Mouse (Mus musculus) hindbrain, embryonic 14.5 days (tissue): ENCODE data around the gene Rasa2. TPM values are rescaled to one million over a fixed set of nuclear protein-coding genes. Genes with fewer than 3 reads are reported as not detected.
"Not testable (repeated sequence)": the region's sequence is repeated elsewhere in the genome, so short reads cannot be mapped to it uniquely, and the experiment has no call there.

Experiments
- ATAC-seq: fragments of 200-750 bp; cut with Nextera tagmentation; 2 replicates; pipeline ENCODE4 v1.8.0; 2017; ENCODE audit warnings: moderate number of reproducible peaks, mild to moderate bottlenecking, moderate TSS enrichment, moderate library complexity; ENCODE audit not compliant: low FRiP score
- DNase-seq: peaks from one replicate; pipeline ENCODE4 v3.0.0-alpha.2; 2015; ENCODE audit warnings: low spot score
- H3K27ac ChIP-seq: fragments of 300-500 bp; sonication (generic); 2 replicates; pipeline ENCODE4 v1.5.1; 2014; ENCODE audit warnings: mild to moderate bottlenecking, moderate library complexity
- H3K27me3 ChIP-seq: fragments of 300-500 bp; sonication (generic); 2 replicates; pipeline ENCODE4 v1.6.1; 2014; ENCODE audit warnings: mild to moderate bottlenecking, low read length, mixed read lengths; ENCODE audit not compliant: control insufficient read depth, insufficient read depth
- H3K36me3 ChIP-seq: fragments of 300-500 bp; sonication (generic); replicated peaks from 2 replicates; pipeline ENCODE4 v1.6.1; 2014; ENCODE audit not compliant: control insufficient read depth, insufficient read depth
- H3K4me1 ChIP-seq: fragments of 300-500 bp; sonication (generic); replicated peaks from 2 replicates; pipeline ENCODE4 v1.6.1; 2014; ENCODE audit warnings: antibody characterized with exemption, low read length, mixed read lengths; ENCODE audit not compliant: control insufficient read depth, insufficient read depth
- H3K4me2 ChIP-seq: fragments of 300-500 bp; sonication (generic); replicated peaks from 2 replicates; pipeline ENCODE4 v1.6.1; 2014; ENCODE audit warnings: mild to moderate bottlenecking, moderate library complexity
- H3K4me3 ChIP-seq: fragments of 300-500 bp; sonication (generic); replicated peaks from 2 replicates; pipeline ENCODE4 v1.5.1; 2014; ENCODE audit warnings: mild to moderate bottlenecking, low read length
- H3K9ac ChIP-seq: fragments of 300-500 bp; sonication (generic); 2 replicates; pipeline ENCODE4 v1.6.1; 2014
- H3K9me3 ChIP-seq: fragments of 300-500 bp; sonication (generic); 2 replicates; pipeline ENCODE4 v1.6.1; 2016; ENCODE audit warnings: low read length; ENCODE audit not compliant: control insufficient read depth
- WGBS: fragments of 180-500 bp; shearing (Covaris S2); extraction: QIAGEN DNeasy Blood & Tissue Kit; methylation state at CpG from one replicate; pipeline ENCODE4 v1.1.7; 2014; 5-methylcytosine and 5-hydroxymethylcytosine counted together
- polyA plus RNA-seq: library from polyadenylated mRNA; unstranded; fragments of >200 nt; fragmentation: Nextera tagmentation; extraction: Ambion mirVana; gene quantifications from 2 replicates; pipeline ENCODE4 v1.2.1, GENCODE M21; 2014

The Rasa2 gene
- polyA plus RNA-seq, 1 experiment from 2014 or later: 21.1 TPM

DNA sequence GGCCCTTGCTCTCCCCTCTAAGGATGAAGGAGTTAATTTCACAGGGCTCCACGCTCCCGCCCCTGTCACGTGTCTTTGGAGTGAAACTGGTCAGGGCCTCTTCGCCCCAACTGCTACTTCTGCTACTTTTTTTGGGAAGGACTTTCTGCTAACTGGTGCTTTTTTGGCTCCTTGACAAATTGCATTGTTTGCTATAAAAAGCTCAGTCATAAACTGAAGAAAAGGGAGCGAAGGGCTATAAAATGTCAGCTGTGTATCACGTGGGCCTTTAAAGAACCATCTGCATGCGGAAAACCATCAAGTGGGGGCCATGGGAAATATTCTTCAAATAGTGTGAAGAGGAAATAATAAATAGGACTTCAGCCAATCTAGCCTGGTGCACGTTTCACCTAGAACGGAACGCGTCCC, 100.7 kb downstream of the Rasa2 start:
- no peaks in the 10 kb centered on the region for H3K4me1 ChIP-seq
- no peaks in the 10 kb centered on the region for H3K9me3 ChIP-seq
- 59% methylated on average over 11 of the region's 11 CpGs for WGBS
- H3K4me3 ChIP-seq: no peak overlapping the region
- no peak overlapping the region for H3K27ac ChIP-seq
- DNase-seq (peak; percentile 38), ATAC-seq (no peak)
- H3K36me3 ChIP-seq: no peaks in the 10 kb centered on the region
- no peak overlapping the region for H3K4me2 ChIP-seq
- H3K9ac ChIP-seq: no peak overlapping the region
- no peaks in the 10 kb centered on the region for H3K27me3 ChIP-seq

DNA sequence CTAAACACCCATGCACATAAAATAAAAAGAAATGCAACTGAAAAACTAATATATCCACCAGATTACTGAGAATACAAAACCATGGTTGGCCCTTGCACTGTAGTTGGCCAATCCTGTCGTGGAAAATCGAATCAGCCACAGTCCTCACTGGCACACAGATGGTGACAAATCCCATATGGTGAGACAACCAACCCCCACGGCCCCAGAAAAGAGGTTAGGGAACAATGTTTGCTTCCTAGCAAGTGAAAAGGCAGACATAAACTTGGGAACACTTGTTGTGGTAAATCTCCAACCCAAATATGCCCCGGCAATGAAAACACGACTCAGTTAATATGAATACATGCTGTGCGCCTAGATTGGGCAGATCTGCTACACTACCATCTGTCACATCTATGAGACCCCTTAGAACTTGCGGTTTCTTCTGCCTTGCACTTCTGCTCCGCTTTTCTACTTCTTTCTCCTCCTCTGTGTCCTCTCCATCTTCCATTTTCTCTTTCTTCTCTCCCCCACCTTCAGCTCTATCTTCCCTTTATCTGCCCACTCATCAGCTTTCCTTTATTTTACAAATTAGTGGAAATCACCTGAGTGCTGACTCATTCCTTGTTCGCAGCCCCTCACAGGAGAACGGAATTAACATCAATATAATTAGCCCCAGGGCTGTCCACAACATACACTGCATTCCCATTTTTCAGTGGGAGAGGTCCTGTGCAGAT, 101.3 kb downstream of the Rasa2 start:
- 64% methylated on average over 10 of the region's 10 CpGs for WGBS
- Histone ChIP-seq H3K27ac (no peak overlapping the region), H3K4me3 (no peak overlapping the region), H3K36me3 (no peaks in the 10 kb centered on the region), H3K27me3 (no peaks in the 10 kb centered on the region), H3K9me3 (no peaks in the 10 kb centered on the region), H3K9ac (no peak overlapping the region), H3K4me1 (no peaks in the 10 kb centered on the region), H3K4me2 (no peak overlapping the region)
- DNase-seq (no peak), ATAC-seq (no peak)

DNA sequence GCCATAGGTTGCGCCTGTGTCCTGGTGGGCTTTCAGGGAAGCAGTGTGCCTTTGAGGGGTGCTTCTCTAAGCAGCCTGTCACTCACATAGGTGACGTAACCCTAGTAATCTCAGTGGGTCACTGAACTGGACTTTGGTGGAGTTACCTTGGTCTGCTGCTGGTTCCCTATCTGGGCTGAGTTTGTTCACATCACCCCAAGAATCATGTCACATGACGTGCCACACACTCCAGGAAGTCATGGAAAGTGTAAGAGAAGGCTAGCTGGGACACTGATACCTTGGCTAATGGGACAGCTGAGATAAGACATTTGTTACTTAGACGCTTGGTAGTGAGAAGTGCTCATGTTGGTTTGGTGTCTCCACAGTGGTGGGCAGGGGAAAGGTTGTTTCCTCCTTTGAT, 105.4 kb downstream of the Rasa2 start:
- no peak for ATAC-seq
- no peak overlapping the region for H3K4me3 ChIP-seq
- no peak overlapping the region for H3K27ac ChIP-seq
- 85% methylated on average over 4 of the region's 4 CpGs for WGBS
- no peaks in the 10 kb centered on the region for H3K9me3 ChIP-seq
- no peak overlapping the region for H3K4me2 ChIP-seq
- H3K4me1 ChIP-seq: no peaks in the 10 kb centered on the region
- H3K9ac ChIP-seq: no peak overlapping the region
- DNase-seq: no peak
- H3K36me3 ChIP-seq: no peaks in the 10 kb centered on the region
- H3K27me3 ChIP-seq: no peaks in the 10 kb centered on the region

DNA sequence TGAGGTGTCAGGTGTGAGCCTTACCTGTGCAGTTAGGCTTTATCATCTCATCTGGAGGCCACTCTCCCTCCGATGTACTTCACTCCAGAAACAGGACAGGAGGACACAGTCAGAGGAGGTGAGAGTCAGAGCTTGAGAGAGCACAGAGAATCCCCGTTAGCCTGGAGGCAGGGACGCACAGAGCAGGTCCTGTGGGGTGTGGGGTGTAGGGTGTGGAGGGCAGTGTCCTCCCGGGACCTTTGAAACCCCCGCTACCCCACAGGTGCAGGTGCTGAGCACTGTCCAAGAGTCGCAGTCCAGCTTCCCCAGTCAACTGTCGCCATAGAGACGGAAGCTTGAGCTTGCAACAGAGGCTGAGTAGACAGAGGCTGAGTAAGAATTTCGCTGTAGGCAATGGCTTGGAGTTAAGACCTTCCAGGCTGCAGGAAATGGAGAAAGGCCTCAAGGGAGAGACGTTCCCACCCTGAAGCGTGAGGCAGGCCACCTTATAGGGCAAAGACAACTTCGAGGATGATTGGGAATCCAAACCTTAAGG, 106.4 kb downstream of the Rasa2 start, which contains the start of gene Gm28729:
Gm28729 (minus strand) TSS at position 293 of the 535 bp plus-strand sequence.
- Histone ChIP-seq H3K4me3 (no peak within 1 kb of the TSS), H3K4me2 (no peak within 1 kb of the TSS), H3K27ac (no peak within 1 kb of the TSS), H3K9ac (no peak within 1 kb of the TSS), H3K27me3 (no peaks in the 10 kb centered on the region), H3K9me3 (no peaks in the 10 kb centered on the region), H3K4me1 (no peaks in the 10 kb centered on the region), H3K36me3 (no peaks in the 10 kb centered on the region)
- ATAC-seq: no peak
- WGBS: 58% methylated on average over 12 of the region's 12 CpGs
- no peak for DNase-seq

DNA sequence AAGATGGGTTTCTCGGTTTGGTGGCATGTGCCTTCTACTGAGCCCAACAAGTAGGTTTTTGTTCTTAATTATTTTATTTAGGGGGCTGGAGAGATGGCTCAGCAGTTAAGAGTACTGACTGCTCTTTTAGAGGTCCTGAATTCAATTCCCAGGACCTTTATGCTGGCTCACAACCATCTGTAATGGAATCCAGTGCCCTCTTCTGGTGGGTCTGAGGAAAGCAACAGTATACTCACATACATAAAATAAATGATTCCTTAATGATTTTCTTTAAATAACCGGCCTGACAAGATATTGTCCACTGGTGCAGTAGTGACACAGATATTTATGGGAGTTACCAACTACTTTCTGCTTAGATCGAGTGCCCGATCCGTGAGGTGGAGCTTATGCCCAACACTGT, 108.3 kb downstream of the Rasa2 start:
- no peak overlapping the region for H3K4me2 ChIP-seq
- H3K9ac ChIP-seq: no peak overlapping the region
- 88% methylated on average over 5 of the region's 5 CpGs for WGBS
- no peaks in the 10 kb centered on the region for H3K36me3 ChIP-seq
- no peaks in the 10 kb centered on the region for H3K9me3 ChIP-seq
- ATAC-seq: no peak
- H3K4me3 ChIP-seq: no peak overlapping the region
- no peaks in the 10 kb centered on the region for H3K4me1 ChIP-seq
- no peak for DNase-seq
- H3K27me3 ChIP-seq: no peaks in the 10 kb centered on the region
- no peak overlapping the region for H3K27ac ChIP-seq

DNA sequence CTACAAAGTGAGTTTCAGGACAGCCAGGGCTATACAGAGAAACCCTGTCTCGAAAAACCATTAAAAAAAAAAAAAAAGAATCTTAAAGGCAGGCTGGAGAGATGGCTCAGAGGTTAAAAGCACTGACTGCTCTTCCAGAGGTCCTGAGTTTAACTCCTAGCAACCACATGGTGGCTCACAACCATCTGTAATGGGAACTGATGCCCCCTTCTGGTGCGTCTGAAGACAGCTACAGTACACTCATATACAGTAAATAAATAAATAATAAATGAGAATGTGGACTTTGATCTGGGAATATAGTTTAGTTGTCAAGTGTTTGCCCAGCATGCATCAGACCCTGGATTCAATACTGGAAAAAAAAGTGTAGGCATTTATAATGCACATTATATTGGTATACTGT, 109.8 kb downstream of the Rasa2 start:
- H3K4me1 ChIP-seq, ATAC-seq, H3K27me3 ChIP-seq, H3K4me2 ChIP-seq, H3K9ac ChIP-seq, H3K4me3 ChIP-seq, H3K36me3 ChIP-seq, H3K9me3 ChIP-seq, DNase-seq, H3K27ac ChIP-seq: not testable (repeated sequence)
- WGBS: 86% methylated on average over 2 of the region's 2 CpGs

DNA sequence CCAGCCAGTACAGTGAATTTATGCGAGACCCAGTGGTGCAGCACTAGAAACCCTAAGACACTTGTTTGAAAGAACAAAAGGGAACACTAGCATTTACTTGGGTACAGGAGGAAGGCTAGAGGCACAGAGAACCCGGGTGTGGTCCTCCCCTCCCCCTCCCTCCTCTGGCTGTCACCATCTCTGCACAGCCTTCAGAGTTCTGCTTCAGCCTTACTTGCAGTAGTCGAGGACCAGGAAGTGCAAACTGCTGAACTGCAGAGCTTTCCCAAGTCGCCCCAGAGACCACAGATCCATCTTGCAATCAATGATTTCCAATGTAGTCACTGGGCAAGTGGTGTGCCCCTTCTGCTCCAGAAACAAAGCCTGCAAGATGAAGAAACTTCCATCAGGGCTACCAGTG, 114.0 kb downstream of the Rasa2 start:
- Histone ChIP-seq H3K4me3 (no peak overlapping the region), H3K27ac (no peak overlapping the region), H3K9ac (no peak overlapping the region), H3K4me1 (no peaks in the 10 kb centered on the region), H3K4me2 (no peak overlapping the region), H3K9me3 (no peaks in the 10 kb centered on the region), H3K27me3 (no peaks in the 10 kb centered on the region), H3K36me3 (no peaks in the 10 kb centered on the region)
- WGBS: 35% methylated on average over 4 of the region's 4 CpGs
- ATAC-seq (no peak), DNase-seq (no peak)

DNA sequence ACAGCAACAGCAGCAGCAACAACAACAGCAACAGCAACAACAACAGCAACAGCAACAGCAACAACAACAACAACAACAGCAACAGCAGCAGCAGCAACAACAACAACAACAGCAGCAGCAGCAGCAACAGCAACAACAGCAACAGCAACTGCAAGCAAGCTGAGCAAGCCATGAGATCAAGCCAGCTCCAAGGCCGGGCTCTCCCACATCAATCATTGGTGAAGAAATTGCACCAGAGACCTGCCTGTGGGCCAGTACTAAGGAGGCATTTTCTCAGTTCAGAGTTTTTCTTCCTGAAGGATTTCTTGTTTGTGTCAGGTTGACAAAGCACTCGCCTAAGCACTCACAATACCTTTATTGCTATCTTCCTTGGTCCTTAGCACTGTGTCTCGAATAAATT, 114.6 kb downstream of the Rasa2 start:
- Histone ChIP-seq H3K27me3 (no peaks in the 10 kb centered on the region), H3K27ac (no peak overlapping the region), H3K9me3 (no peaks in the 10 kb centered on the region), H3K9ac (no peak overlapping the region), H3K4me1 (no peaks in the 10 kb centered on the region), H3K4me2 (no peak overlapping the region), H3K4me3 (no peak overlapping the region), H3K36me3 (no peaks in the 10 kb centered on the region)
- ATAC-seq (no peak), DNase-seq (no peak)
- 73% methylated on average over 3 of the region's 3 CpGs for WGBS

DNA sequence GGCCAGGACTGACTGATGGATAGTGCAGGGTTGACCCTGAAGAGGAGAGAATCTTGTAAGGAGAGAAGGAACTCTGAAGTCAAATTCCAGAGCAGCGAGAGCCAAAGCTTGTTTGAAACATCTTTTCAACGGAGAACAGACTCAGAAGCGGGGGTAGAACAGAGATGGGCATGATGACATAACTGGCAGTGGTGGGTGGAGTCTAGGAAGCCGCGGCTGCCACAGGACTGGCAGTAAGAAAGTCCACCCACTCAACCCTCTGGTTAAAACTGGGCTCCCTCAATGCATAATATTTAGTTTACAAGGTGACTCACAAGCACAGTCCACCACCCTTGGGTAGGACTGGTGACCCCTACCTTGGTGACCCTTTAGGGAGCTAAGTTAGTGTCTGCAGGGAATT, 115.7 kb downstream of the Rasa2 start:
- DNase-seq: no peak
- 92% methylated on average over 5 of the region's 5 CpGs for WGBS
- H3K4me1 ChIP-seq: no peaks in the 10 kb centered on the region

DNA sequence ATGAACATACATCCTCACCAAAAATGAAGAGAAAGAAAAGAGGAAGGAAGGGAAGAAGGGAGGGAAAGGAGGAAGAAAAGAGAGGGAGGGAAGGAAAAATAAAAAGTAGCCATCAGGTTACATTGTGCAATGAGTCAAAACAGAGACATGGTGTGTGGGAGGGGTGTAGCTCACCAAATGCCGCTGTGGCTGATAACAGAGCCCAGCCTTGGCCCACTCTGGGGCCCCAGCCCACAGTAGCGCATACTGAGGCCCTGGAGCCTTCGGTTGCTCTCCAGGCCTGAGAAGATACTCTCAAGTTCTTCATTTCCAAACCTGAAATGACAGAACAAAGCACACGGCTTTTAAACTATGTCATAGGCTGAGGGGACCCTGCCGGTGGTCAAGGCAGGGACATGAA, 117.1 kb downstream of the Rasa2 start:
- no peaks in the 10 kb centered on the region for H3K36me3 ChIP-seq
- H3K4me3 ChIP-seq: no peak overlapping the region
- H3K27me3 ChIP-seq: no peaks in the 10 kb centered on the region
- H3K9me3 ChIP-seq: no peaks in the 10 kb centered on the region
- no peak overlapping the region for H3K9ac ChIP-seq
- no peak overlapping the region for H3K27ac ChIP-seq
- no peak for ATAC-seq
- DNase-seq: no peak
- no peaks in the 10 kb centered on the region for H3K4me1 ChIP-seq
- 88% methylated on average over 5 of the region's 5 CpGs for WGBS
- no peak overlapping the region for H3K4me2 ChIP-seq

More for the DNA sequence above, 115.7 kb downstream of the Rasa2 start:
- Histone ChIP-seq H3K9me3 (no peaks in the 10 kb centered on the region), H3K36me3 (no peaks in the 10 kb centered on the region), H3K27me3 (no peaks in the 10 kb centered on the region), H3K4me2 (no peak overlapping the region), H3K9ac (no peak overlapping the region), H3K27ac (no peak overlapping the region), H3K4me3 (no peak overlapping the region)
- ATAC-seq: no peak
